ENCODE assay signal across 7 mouse cellular contexts in genomic region chr12:100159261-100159975, GRCm38 (mm10). TPM values are rescaled to one million over a fixed set of nuclear protein-coding genes. Genes with fewer than 3 reads are reported as not detected.
A peak's percentile ranks its signal among the peaks of the same experiment; 100 is the strongest.
DNase-seq lines count a peak whose midpoint lies in the region; ATAC-seq lines count a peak whose summit lies in the region.

TSS of gene Nrde2 (minus strand) at chr12:100159653.

- H3K9me3 ChIP-seq in intestine, embryonic 16.5 days (ENCODE audit: control insufficient read depth, low read length), result no peaks in the 10 kb centered on the region
- no peaks in the 10 kb centered on the region for H3K9me3 ChIP-seq in midbrain, embryonic 11.5 days (ENCODE audit: control insufficient read depth, low read length)

- H3K9ac ChIP-seq in intestine, embryonic 16.5 days (ENCODE audit: low read depth, low read length), result peak within 1 kb of the TSS; percentile 63
- peak within 1 kb of the TSS; percentile 75 for H3K9ac ChIP-seq in midbrain, embryonic 11.5 days (ENCODE audit: low read length)

- H3K4me2 ChIP-seq in intestine, embryonic 16.5 days (ENCODE audit: low read depth, low read length), result peak within 1 kb of the TSS; percentile 59
- H3K4me2 ChIP-seq in midbrain, embryonic 11.5 days, result peak within 1 kb of the TSS; percentile 66

- no peaks in the 10 kb centered on the region for H3K27me3 ChIP-seq in intestine, embryonic 16.5 days (replicated peaks; ENCODE audit: control insufficient read depth, insufficient read depth, low read length)
- H3K27me3 ChIP-seq in midbrain, embryonic 11.5 days (ENCODE audit: control insufficient read depth, insufficient read depth, low read length), result no peaks in the 10 kb centered on the region

- DNase-seq in adrenal gland, adult 8-10 months, result peak; percentile 89
- peak; percentile 93 for DNase-seq in embryo, embryonic 9.5 days (ENCODE audit: extremely low spot score)
- peak; percentile 72 to 88 for DNase-seq in gastrocnemius, postnatal 4 days (ENCODE audit: low spot score in 2 of 2)
- DNase-seq in left cerebral cortex, postnatal 36 days (ENCODE audit: low spot score in 2 of 2), result peak; percentile 92 to 94
- peak; percentile 99 for DNase-seq in midbrain, embryonic 11.5 days (ENCODE audit: low spot score, missing footprints)
- DNase-seq in skeletal muscle tissue, adult 2 months (ENCODE audit: low read depth, low spot score), result peak; percentile 88

- H3K4me1 ChIP-seq in intestine, embryonic 16.5 days (ENCODE audit: control insufficient read depth, insufficient read depth, low read length), result 0 out of 2 replicates have a peak, but pooled peaks cover 3% of the 10 kb centered on the region
- H3K4me1 ChIP-seq in midbrain, embryonic 11.5 days (ENCODE audit: control insufficient read depth, insufficient read depth, low read length), result peaks cover 5% of the 10 kb centered on the region

- ATAC-seq in intestine, embryonic 16.5 days, result peak; percentile 100
- ATAC-seq in midbrain, embryonic 11.5 days (ENCODE audit: low FRiP score), result peak; percentile 99

- no peaks in the 10 kb centered on the region for H3K36me3 ChIP-seq in intestine, embryonic 16.5 days (ENCODE audit: control insufficient read depth, insufficient read depth, low read length)
- H3K36me3 ChIP-seq in midbrain, embryonic 11.5 days (ENCODE audit: control insufficient read depth, insufficient read depth, low read length), result no peaks in the 10 kb centered on the region

- H3K4me3 ChIP-seq in intestine, embryonic 16.5 days (ENCODE audit: low read length), result peak within 1 kb of the TSS; percentile 56
- peak within 1 kb of the TSS; percentile 45 for H3K4me3 ChIP-seq in midbrain, embryonic 11.5 days (ENCODE audit: low read depth, low read length)

- intact Hi-C loops in left cerebral cortex, postnatal 36 days (cut with DNase I), result no loop called here

- under 1% methylated on average over 26 of the region's 26 CpGs for WGBS in intestine, embryonic 16.5 days
- under 1% methylated on average over 26 of the region's 26 CpGs for WGBS in midbrain, embryonic 11.5 days

- H3K27ac ChIP-seq in intestine, embryonic 16.5 days (ENCODE audit: low read length), result peak within 1 kb of the TSS; percentile 4; the same call in 1 of the 2 replicates
- H3K27ac ChIP-seq in midbrain, embryonic 11.5 days (ENCODE audit: low read depth, low read length), result peak within 1 kb of the TSS; percentile 8; the same call in 1 of the 2 replicates

RNA-seq across cellular contexts. Expression of gene Nrde2, which starts in this region (rescaled TPM):
- total RNA-seq in adrenal gland, adult 8-10 months (2022), result 10 to 100 TPM; 20.3 to 25.0 (median 23.4) TPM
- 10 to 100 TPM; 12.6 to 13.0 TPM for total RNA-seq in gastrocnemius, postnatal 4 days (2021)
- 7.9 and 9.0 TPM in 2 replicates for polyA plus RNA-seq in intestine, embryonic 16.5 days (2015; fragmentation: Nextera tagmentation; extraction: Ambion mirVana)
- total RNA-seq in left cerebral cortex, postnatal 36 days (2021), result 10 to 100 TPM; 18.3 to 22.8 TPM
- polyA plus RNA-seq in midbrain, embryonic 11.5 days (2014; fragmentation: Nextera tagmentation; extraction: Ambion mirVana), result 11.6 and 13.5 TPM in 2 replicates

Comparison
In these comparisons a context has a peak if more than half of its experiments do, and no peak if none do; other contexts are left out.
1. Peak in every context shown above with its lines: DNase-seq, ATAC-seq, H3K4me3 ChIP-seq and H3K27ac ChIP-seq.